Mouse (Mus musculus) intestine, postnatal 0 days (tissue): ENCODE measurements around the gene Nr3c2. TPM values are rescaled to one million over a fixed set of nuclear protein-coding genes. Genes with fewer than 3 reads are reported as not detected.

Experiments used
- ATAC-seq: fragments of 200-750 bp; cut with Nextera tagmentation; 2 replicates; pipeline ENCODE4 v1.8.0; 2017; ENCODE audit warnings: mild to moderate bottlenecking, moderate TSS enrichment, moderate library complexity
- H3K27ac ChIP-seq: fragments of 300-500 bp; sonication (generic); 2 replicates; pipeline ENCODE4 v1.5.1; 2014; ENCODE audit warnings: mild to moderate bottlenecking, low read depth, low read length, moderate library complexity
- H3K27me3 ChIP-seq: fragments of 300-500 bp; sonication (generic); replicated peaks from 2 replicates; pipeline ENCODE4 v1.6.1; 2014; ENCODE audit warnings: low read length, mixed read lengths; ENCODE audit not compliant: control insufficient read depth, insufficient read depth
- H3K36me3 ChIP-seq: fragments of 300-500 bp; sonication (generic); 2 replicates; pipeline ENCODE4 v1.6.1; 2014; ENCODE audit warnings: mild to moderate bottlenecking, moderate library complexity; ENCODE audit not compliant: control insufficient read depth, insufficient read depth
- H3K4me1 ChIP-seq: fragments of 300-500 bp; sonication (generic); replicated peaks from 2 replicates; pipeline ENCODE4 v1.6.1; 2014; ENCODE audit warnings: antibody characterized with exemption, low read length, mixed read lengths; ENCODE audit not compliant: control insufficient read depth, insufficient read depth
- H3K4me2 ChIP-seq: fragments of 300-500 bp; sonication (generic); replicated peaks from 2 replicates; pipeline ENCODE4 v1.6.1; 2014; ENCODE audit warnings: low read depth, mild to moderate bottlenecking, moderate library complexity
- H3K4me3 ChIP-seq: fragments of 300-500 bp; sonication (generic); 2 replicates; pipeline ENCODE4 v1.5.1; 2014; ENCODE audit warnings: low read depth, low read length
- H3K9ac ChIP-seq: fragments of 300-500 bp; sonication (generic); 2 replicates; pipeline ENCODE4 v1.6.1; 2014; ENCODE audit warnings: mild to moderate bottlenecking, low read depth, low read length
- H3K9me3 ChIP-seq: fragments of 300-500 bp; sonication (generic); 2 replicates; pipeline ENCODE4 v1.6.1; 2016; ENCODE audit warnings: mixed run types; ENCODE audit not compliant: control insufficient read depth
- CTCF ChIP-seq: sonication (generic); IDR thresholded peaks from 2 replicates; pipeline ENCODE4 v1.5.1; 2016; ENCODE audit warnings: low read depth, mild to moderate bottlenecking, control low read depth, antibody characterized with exemption, moderate library complexity
- WGBS: fragments of 180-500 bp; shearing (Covaris S2); extraction: QIAGEN DNeasy Blood & Tissue Kit; methylation state at CpG from one replicate; pipeline ENCODE4 v1.1.7; 2014; 5-methylcytosine and 5-hydroxymethylcytosine counted together
- polyA plus RNA-seq: library from polyadenylated mRNA; unstranded; fragments of >200 nt; fragmentation: Nextera tagmentation; extraction: Ambion mirVana; gene quantifications from 2 replicates; pipeline ENCODE4 v1.2.1, GENCODE M21; 2015

Gene Nr3c2
- polyA plus RNA-seq, 1 experiment from 2014 or later, result 7.4 TPM

DNA sequence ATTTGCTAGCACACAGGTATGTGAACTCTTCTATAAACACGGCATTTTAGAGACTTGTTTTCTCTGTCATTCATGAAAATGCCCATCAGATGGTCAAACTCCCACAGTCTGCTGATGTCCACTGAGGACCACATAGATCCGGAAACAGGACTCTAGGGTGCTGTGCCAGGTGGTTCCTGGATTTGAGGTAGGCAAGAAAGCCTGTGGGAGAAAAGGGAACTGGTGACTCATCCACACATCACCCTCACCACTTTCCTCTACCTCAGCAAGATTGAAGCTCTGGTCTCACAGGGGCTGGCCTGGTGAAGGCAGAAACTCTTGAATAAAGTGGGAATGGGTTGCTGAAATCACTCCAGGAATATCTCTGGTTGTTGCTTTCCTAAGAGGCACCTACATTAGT, 213.5 kb downstream of the Nr3c2 start:
- H3K36me3 ChIP-seq, result no peaks in the 10 kb centered on the region
- 87% methylated on average over 2 of the region's 2 CpGs for WGBS
- no peaks in the 10 kb centered on the region for H3K9me3 ChIP-seq
- H3K4me2 ChIP-seq, result no peak overlapping the region
- no peak for ATAC-seq
- H3K4me1 ChIP-seq, result no peaks in the 10 kb centered on the region
- no peak for TF ChIP-seq CTCF
- no peak overlapping the region for H3K4me3 ChIP-seq
- no peaks in the 10 kb centered on the region for H3K27me3 ChIP-seq
- H3K27ac ChIP-seq, result no peak overlapping the region
- H3K9ac ChIP-seq, result no peak overlapping the region

DNA sequence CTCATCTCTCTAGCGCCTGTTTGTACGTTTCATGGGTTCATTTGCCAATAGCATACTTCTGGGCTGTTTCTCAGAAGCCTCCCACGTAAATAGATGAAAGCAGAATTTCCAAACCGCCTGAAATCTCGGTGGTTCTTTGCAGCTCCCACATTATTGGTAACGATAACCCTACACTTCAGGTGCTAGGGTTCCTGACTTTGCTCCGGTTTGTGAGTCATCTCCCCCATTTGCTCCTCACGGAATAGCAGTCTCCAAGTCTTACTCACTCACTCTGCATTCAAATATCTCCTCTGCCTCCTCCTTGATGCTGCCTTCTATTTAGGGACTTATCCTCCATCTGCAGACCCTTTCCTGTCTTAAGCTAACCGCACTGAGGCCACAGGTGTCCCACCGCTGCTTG, 215.5 kb downstream of the Nr3c2 start:
- Histone ChIP-seq H3K9ac (no peak overlapping the region), H3K36me3 (no peaks in the 10 kb centered on the region), H3K4me3 (no peak overlapping the region), H3K4me1 (no peaks in the 10 kb centered on the region), H3K27ac (no peak overlapping the region), H3K9me3 (no peaks in the 10 kb centered on the region), H3K4me2 (no peak overlapping the region), H3K27me3 (no peaks in the 10 kb centered on the region)
- TF ChIP-seq CTCF, result no peak
- 90% methylated on average over 10 of the region's 10 CpGs for WGBS
- no peak for ATAC-seq

- Histone ChIP-seq H3K27ac (no peak overlapping the region), H3K36me3 (no peaks in the 10 kb centered on the region), H3K27me3 (no peaks in the 10 kb centered on the region), H3K4me2 (no peak overlapping the region), H3K9me3 (no peaks in the 10 kb centered on the region), H3K9ac (no peak overlapping the region), H3K4me3 (no peak overlapping the region), H3K4me1 (no peaks in the 10 kb centered on the region)
- no peak for TF ChIP-seq CTCF
- ATAC-seq, result no peak
- WGBS, result 55% methylated on average over 7 of the region's 7 CpGs
Measured at GRCm38 (mm10) chr8:77116419-77117079, 217.3 kb downstream of the Nr3c2 start.

DNA sequence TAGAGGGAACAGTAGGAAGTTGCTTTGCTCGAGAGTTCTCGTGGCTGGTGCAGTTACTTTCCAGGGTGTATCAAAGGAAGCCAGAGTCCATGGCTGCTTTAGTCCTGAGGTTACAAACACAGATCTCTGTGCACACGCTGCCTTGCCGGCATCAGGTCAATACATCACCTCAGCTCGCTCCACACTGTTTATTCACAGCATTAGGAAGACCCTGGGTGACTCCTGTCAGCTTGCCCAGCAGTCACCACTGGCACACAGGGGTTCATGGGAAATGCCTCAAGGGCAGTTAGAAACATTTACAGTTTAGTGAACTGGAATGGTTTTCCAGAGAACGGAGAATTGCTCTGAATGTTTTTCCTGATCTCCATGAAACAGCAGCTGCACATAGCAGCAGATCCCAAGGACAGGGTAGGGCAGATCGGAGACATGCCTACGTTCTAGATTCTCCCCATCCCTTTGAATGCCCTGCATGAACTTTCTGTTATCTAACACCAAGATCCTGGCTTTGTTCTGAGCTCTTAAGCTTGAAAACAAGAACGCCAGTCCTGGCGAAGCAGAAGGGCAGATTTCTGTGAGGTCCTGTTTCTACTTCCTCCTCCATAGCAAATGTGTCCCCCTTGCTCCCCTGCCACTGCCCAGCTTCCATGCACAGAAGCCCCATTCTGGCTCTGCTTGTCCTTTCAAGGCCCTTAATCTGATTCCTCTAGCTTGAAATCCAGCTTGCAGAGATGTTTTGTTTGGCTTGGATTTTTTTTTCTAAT, 221.7 kb downstream of the Nr3c2 start:
- no peak overlapping the region for H3K4me2 ChIP-seq
- no peaks in the 10 kb centered on the region for H3K4me1 ChIP-seq
- no peaks in the 10 kb centered on the region for H3K36me3 ChIP-seq
- H3K4me3 ChIP-seq, result no peak overlapping the region
- no peak for TF ChIP-seq CTCF
- H3K27me3 ChIP-seq, result no peaks in the 10 kb centered on the region
- no peak overlapping the region for H3K27ac ChIP-seq
- no peaks in the 10 kb centered on the region for H3K9me3 ChIP-seq
- WGBS, result 41% methylated on average over 10 of the region's 10 CpGs
- no peak for ATAC-seq
- no peak overlapping the region for H3K9ac ChIP-seq

GRCm38 (mm10) chr8:77121571-77121890, 222.3 kb downstream of the Nr3c2 start:
- WGBS, result 44% methylated on average over 1 of the region's 1 CpGs
- H3K36me3 ChIP-seq, result no peaks in the 10 kb centered on the region
- no peaks in the 10 kb centered on the region for H3K4me1 ChIP-seq
- H3K4me3 ChIP-seq, result no peak overlapping the region
- H3K27ac ChIP-seq, result no peak overlapping the region
- no peaks in the 10 kb centered on the region for H3K27me3 ChIP-seq
- no peak overlapping the region for H3K4me2 ChIP-seq
- H3K9me3 ChIP-seq, result no peaks in the 10 kb centered on the region
- no peak for ATAC-seq
- H3K9ac ChIP-seq, result no peak overlapping the region
- no peak for TF ChIP-seq CTCF

GRCm38 (mm10) chr8:77122300-77122699, 223.1 kb downstream of the Nr3c2 start:
- Histone ChIP-seq H3K4me1 (no peaks in the 10 kb centered on the region), H3K9me3 (no peaks in the 10 kb centered on the region), H3K4me3 (no peak overlapping the region), H3K9ac (no peak overlapping the region), H3K36me3 (no peaks in the 10 kb centered on the region), H3K27me3 (no peaks in the 10 kb centered on the region), H3K27ac (no peak overlapping the region), H3K4me2 (no peak overlapping the region)
- no peak for TF ChIP-seq CTCF
- WGBS, result 55% methylated on average over 5 of the region's 5 CpGs
- ATAC-seq, result no peak
